Mouse (Mus musculus) spleen, embryonic (tissue): ENCODE data around the gene P2ry12.

Experiments used
- CTCF ChIA-PET: fragments of 350-600 bp; sonication (Branson Sonifier 250); formaldehyde crosslinking; loops from one replicate; lab custom pipeline; 2022; lab: Charles Lee

Gene P2ry12

DNA sequence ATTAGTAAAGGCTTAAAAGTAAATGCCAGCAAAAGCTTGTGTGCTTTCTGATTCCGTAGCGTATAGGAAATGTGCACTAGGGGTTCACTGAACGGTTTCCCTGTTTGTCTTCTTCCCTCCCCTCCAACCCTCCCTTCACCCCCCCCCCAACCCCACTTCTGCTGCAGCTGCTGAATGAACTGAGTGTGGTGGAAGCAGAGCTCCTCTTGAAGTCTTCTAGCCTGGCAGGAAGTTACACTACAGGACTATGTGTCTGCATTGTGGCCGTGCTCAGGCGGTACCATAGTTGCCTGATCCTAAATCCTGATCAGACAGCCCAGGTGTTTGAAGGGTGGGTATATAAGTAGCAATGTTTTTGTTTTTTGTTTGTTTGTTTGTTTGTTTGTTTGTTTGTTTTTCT is 27.8 kb downstream of the P2ry12 start:
- CTCF ChIA-PET = no interaction called here

DNA sequence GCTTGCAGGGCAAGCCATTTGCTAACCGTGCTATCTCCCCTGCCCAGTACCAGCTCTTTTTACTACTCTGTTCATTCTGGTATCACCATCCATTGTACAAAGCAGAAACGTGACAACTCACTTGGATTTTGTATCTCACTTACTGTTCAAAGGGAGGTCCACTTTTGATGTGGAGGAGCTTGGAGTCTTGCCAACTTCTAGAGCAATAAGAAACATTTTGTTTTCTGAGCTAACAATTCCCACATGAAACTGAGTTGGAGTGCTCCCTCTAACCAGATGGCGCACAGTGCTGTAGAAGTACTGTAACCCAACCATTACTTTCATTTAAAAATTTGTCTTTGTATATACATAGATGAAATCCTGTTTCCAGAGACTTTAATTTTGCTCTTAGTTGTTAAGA is 31.8 kb downstream of the P2ry12 start:
- CTCF ChIA-PET = interaction anchor here (0.6 kb wide), 1 partner anchor 20 kb away, joined by 5 read pairs; no protein-coding TSS in a partner anchor

DNA sequence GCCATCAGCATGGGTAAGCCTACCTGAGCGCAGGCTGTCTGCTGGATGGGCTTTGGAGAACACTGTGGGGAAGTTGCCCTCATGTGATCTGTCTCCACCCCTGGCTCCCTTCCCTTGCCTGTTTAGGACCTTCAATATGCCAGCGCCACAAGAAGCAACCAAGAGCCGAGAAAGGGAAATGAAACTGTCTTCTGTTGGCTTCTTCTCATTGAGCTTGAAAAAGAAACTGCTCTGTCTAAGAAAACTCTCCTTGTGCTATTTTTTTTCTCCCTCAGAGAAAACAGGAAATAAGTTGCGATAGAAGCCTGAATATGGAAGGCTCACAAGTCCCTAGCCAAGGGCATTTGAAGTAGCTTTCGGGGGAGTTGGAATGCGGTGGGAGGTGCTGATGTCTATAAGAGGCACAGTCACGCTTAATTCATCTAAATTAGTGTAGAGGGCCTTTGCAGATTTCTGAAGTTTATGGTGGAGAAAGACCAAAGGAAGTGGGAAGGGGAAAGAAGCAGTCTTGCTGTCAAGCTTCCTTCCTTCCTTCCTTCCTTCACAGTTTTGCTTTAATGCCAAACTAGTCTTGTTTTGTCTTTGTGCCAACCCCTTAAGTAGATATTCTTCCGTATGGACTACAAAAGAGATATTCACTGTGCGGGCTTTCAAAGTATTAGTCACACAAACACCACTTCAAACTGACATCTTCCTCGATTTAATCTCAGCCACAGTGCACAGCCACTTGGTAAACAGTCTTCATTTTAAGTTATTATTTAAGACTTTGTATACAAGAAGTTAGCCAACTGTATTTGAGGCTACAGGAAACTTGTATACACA is 33.7 kb downstream of the P2ry12 start:
- CTCF ChIA-PET = interaction anchor here (1.0 kb wide), 1 partner anchor 65 kb away, joined by 3 read pairs; no protein-coding TSS in a partner anchor

DNA sequence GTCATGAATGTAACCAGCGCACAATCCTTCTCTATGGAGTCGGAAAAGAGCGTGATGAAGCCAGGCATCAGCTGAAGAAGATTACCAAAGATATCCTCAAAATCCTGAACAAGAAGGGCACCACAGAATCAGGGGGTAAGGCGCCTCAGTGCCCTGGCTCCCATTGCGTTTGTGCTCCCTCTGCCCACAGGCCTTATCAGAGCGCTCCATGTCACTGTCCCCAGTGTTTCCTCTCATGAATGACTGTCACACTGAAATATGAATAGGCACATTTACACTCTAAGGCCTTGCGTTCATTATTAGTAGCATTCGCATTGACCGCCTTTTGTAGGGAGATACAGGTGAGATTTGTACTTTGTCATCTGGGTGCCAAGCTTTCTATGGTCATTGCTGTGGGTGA is 35.0 kb downstream of the P2ry12 start:
- CTCF ChIA-PET = interaction anchor here (0.7 kb wide), 1 partner anchor 84 kb away, joined by 3 read pairs; no protein-coding TSS in a partner anchor

DNA sequence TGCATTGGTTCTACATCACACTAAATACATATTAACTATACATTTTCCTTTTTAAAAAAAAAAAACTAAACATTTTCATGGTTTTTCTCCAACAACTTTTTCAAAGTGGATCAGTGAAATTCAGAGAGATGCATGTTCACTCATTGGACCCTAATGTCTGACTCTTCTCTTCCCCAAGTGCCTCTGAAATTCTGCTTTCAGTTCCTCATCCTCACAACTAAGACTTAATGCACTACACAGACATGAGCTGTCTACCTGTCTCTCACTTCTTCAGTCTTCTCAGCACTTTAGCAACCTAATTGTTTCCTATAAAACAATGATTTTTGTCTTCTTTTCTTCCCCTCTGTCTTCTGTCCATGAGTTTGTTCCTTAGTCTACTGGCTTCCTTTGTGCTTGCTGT is 37.3 kb downstream of the P2ry12 start:
- CTCF ChIA-PET = no interaction called here

DNA sequence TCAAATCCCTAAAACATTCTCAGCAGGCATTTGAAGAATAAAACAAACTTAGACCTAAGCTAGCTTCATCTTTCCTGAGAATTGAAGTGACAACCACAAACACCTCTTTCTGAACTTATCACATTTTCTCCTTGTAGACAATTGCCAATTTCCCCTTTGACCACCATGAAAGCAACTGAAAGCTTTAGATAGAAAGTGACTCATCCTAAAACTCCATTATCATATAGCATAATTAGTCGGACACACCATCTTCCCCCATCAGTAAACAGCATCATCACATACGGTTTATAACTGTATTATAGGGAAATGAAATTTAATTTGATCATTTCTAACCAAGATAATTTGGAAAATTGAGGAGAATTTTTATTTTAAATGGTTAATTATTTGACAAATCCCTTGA is 40.4 kb downstream of the P2ry12 start:
- CTCF ChIA-PET = no interaction called here

DNA sequence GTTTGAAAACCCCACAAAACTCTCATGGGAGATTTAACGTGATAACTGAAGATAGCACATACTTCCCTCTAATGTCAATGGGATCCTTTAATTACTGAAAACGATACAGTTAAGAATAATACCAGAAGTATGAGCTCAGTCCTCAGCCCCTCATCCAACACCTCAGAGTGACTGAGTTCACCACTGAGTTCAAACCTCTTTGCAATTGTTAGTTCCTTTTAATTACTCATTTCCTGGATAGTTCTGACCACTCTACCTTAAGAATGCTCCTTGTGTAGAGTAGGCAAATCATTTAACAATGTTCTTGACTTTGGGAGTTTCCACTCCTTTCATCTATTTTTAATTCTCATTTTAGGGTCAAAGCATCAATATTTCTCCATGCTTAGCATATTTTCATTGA is 43.3 kb downstream of the P2ry12 start:
- CTCF ChIA-PET = no interaction called here

DNA sequence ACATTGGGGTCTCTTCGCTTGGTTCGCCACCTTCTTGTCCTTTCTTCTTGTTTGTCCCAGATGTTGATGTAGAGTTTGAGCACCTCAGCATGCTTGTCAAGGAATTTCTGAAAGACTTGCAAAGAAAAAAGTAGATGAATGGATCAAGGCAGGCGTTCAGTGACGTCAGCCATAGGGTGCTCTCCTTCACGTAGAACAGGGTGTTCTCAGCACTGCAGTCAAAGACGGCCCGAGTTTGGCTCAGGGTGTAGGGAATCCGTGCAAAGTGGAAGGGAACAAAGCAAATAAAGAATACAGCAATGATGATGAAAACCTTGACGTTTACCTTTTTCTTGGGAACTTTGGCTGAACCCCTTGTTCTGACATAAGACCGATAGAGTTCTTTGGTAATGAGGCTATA is 45.5 kb downstream of the P2ry12 start:
- CTCF ChIA-PET = no interaction called here

DNA sequence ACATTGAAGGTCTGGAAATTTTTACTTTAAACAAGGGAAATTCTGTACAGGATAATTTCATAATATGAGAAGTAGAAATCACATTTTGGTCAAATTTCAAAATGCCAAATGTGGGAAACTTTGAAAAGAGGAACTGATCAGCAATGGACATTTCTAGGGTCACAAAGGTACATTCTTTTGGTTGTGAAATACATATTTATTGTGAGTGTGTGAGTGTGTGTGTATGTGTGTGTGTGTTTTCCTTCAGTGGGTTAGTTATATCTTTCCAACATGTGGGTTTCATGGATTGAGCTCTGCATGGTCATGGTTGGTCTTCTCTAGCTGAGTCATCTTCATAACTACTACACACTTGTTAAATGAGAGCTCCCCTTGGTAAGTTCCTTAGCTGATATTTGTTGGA is 50.3 kb downstream of the P2ry12 start:
- CTCF ChIA-PET = no interaction called here

DNA sequence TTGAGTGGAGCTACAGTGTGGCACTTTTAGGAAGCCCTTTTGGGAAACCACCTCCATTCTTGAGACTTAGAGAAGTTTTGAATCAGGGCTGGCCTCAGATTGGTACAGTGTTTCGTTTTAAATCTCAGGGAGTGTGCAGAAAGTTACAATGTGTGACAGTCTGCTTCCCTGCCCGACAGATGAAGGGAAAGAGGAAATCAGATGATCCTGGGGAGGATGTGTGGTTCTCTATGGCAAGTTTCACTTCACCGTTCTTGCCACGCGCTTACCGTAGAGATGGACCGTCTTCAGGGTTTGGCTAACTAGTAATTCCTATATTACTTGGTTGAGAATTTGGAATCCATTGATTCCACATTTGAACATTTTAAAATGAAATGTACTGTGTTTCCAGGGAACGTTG is 50.9 kb downstream of the P2ry12 start:
- CTCF ChIA-PET = no interaction called here

DNA sequence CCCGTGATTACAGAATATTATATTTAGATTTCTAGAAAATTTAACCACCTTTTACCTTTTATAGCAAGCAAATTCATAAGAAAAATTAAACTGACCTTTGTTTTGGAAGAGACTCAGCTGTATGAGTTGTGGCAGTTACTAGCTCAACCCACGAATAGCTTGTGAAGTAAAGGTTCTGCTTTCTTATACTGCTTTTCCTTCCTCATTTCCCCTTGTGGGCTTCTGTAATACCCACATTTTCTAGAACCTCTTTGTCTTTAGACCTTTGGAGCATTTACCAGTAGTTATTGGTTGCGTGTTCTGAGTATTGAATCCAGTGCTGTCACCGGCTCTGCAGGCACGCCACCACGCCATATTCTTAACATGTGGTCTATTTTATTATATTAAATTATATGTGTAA is 51.9 kb downstream of the P2ry12 start, which contains the start of gene P2ry13:
TSS of gene P2ry13 (minus strand) at position 156 of the 400 bp plus-strand sequence.
- CTCF ChIA-PET = interaction anchor here (1.0 kb wide), 2 partner anchors 94 to 116 kb away, joined by 3 read pairs; no protein-coding TSS in a partner anchor

DNA sequence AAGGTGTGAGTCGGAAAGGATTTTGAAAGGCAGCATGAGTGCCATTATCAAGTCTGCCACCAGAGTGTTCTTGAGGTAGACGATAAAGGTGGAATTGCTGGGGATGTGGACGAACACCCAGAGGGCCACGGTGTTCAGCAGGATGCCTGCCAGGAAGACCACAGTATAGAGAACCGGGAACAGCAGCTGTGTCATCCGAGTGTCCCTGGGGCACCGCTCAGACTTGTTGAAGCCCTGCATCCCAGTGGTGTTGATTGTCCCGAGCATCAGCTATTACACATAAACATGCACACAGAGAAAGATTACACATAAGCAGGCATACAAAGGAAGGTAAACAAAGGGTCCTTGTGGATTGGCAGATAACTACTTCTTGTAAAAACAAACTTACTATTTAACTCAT is 52.6 kb downstream of the P2ry12 start:
- CTCF ChIA-PET = interaction anchor here (1.0 kb wide), 1 partner anchor 94 kb away, joined by 3 read pairs; no protein-coding TSS in a partner anchor

DNA sequence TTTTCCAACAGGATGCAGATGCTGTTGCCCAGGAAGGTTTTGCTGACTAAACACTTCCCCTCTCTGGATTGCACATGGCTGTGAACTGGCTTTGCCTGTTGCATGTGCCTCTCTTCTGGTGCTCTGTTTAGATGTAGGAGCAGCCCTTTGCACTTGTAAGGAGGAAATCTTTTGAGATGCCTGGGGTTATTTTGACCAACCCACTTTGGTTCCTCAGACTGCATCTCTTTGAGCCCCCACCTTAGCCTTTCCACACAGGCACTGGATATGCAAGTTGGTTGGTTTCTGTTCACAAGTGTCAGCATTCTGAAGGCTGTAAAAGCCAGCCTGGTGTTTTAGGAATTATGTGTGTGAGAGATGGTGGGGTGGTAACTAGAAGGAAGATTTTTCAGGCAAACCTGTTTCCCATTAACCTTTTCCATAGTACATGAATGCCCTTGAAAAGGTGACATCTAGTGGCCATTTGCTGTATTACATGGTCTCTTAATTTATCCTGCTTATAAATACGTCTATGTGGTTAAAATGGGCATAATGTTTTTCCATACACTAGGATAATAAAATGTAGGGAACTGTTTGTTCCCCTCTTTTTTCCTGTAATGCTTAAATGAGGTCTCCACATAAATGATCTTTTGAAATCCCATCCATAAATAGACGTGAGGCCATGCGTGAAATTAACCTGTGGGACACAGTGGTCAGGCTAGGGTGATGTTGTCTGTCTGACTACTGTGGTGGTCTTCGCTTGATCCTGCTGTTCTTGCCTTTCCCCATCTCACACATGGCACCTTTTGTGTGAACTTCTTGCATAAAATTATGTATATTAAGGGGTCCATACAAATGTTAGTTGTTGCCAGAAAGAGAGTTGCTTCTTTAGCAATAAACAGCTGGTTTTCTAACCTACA is 53.8 kb downstream of the P2ry12 start:
- CTCF ChIA-PET = no interaction called here

DNA sequence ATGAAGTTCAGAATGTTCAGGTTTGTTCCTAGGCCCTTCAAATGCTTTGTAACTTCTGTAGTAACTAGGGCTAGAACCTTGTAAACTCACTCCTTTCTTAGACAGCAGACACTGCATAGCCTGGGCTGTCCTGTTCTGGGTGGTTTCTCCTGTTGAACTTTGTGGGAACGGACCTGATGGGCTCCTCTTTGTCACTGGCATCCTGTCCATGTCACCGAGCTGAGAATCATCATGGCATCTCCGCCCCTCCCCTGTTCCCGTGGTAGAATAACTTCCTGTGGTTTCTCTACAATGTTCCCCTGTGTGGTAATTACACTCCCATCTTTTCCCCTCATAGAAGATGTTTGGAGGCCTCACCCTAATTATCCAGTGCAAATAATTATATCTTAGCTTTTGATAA is 56.7 kb downstream of the P2ry12 start:
- CTCF ChIA-PET = no interaction called here

DNA sequence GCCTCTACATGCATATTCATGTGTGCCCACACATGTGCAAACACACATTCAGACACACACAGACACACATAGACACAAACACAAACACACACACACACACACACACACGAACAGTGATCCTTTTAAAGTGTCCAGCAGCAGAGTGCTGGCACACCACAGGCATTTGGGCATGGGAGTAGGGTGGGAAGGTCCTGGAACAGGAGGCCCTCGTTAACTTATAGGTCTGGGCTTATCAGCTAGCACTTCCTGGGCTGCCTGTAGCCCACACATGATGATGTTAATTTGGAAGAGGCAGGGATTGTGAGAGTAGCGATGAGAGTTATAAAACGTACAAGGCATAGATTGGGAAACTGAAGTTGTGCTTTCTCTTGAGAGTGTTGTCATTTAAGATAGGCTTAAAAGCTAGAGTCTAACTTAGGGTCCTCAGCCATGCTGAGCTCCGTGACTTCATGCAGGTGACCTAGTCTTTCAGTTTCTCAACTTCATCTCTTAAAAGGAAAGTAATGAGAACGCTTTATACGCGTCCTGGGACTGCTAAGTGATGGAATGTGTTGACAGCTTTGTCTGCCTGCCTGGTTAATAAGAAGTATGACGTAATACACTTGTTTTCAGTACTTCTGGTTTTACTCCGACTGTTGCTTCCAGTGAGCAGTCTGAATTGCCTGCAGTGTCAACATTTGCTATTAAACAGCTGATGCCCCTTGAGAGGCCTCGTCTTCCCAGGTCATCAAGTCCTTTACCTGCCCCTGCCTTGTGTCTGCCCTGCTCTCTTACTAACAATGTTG is 57.8 kb downstream of the P2ry12 start:
- CTCF ChIA-PET = no interaction called here

DNA sequence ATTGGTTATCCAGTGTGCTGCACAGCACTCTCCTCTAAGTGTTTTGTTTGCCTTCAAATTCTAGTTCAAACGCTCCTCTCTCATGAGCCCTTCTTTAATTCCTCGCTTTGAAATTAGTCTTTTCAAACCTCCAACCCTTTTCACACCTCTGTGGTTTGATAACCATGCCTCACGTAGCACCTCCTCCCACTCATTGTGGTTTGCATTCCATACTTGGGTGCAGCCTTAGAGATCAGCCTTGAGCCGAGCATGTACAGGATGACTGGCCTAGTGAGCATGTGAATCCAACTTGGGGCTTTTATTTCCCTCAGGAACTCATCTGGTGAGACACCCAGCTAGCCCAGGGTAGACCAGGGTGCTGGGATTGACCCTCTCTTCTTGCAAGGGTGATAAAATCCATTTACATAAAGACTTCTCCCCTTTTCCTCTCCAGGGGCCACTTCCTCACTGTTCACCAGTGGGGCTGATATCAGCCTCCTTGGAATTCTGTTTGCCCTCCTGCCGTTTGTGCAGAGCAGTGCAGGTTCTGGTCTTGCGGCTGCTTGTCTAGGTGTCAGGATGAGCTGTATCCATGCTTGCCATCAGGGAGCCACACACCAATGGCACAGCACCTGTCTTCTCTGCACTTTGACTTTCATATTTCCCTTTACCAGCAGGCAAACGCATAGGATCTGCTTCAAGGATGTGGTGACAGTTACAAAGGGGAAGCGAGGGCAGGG is 58.7 kb downstream of the P2ry12 start:
- CTCF ChIA-PET = no interaction called here

DNA sequence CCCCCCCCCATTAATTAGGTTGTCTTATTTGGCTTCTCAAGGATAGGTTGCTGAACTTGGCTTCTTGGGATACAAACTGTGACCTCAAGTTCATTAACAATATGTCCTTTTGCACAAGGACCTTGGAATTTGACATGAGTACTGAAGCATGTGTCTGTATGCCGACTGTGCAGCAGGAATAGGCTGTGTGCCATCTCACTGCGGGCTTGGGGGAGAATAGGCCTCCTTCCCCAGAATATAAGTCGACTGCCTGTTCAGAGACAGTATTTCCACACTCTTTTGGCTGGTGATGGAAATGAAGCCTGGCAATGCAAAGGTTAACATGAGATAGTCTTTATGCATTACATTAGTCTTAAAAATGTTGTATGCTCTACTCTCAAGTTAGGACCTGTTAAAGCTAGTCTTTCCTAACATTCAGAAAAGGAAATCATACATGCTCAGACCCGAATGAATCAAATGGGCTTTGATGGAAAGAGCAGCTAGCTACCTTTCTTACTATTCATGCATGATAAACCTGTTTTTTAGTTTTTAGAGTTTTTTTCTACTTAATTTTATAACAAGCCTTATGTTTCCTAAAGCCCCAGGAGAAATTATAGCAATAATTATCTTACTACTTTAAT is 65.2 kb downstream of the P2ry12 start:
- CTCF ChIA-PET = no interaction called here

DNA sequence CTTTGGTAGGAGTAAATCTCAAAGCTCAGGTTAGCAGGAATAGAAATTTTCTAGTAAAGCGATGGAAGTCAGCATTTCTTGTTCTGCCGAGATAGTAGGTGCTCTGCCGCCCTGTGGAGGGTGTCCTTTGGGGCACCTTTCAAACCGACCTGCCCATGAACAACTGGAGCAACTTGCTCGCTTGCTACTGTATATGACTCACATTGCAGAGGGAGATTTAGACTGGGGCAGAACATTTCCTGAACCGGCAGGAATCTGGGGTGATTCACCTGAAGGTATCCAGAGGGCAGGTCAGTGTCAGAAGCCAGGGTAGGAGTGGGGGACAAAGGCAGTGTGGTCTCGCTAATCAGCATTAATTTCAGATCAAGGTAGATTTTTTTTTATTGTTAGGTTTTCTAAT is 67.7 kb downstream of the P2ry12 start, which contains the start of gene Gpr87:
TSS of gene Gpr87 (minus strand) at position 167 of the 400 bp plus-strand sequence.
- CTCF ChIA-PET = no interaction called here

DNA sequence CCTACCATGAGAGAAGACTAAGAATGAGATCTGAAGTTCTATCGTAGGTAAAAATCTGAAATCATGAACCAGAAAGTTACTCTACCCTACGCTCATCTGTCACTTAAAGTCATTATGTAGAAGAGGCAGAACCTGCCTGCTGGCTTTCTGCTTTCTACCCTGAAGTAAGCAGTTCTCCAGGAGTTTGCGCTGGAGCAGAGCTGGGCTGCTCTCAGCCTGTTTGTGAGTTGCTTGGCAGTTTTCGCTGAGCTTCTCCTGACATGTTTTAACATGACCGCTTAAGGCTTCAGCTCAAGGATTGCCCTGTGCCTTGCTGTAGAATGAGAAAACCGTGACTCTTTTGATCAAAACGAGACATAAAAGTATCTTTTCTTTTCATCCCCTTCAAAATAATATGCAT is 68.6 kb downstream of the P2ry12 start:
- CTCF ChIA-PET = no interaction called here

DNA sequence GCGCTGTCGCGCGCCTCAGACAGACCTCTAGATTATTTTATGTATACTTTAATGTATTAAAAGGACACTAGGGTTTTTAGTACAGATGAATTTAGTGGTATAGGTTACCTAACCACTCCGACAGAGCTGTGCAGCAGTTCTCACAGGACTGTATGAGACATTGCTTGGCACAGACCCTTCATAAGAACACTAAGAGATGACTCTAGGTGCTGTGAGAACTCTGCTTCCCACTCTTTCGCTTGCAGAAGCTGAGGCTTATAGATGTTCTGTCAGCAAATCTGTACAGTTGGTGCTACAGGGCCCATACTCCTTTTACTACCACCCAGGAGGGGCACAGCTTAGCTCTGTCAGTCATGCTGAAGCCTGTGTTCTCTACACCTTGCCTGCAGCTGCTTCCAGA is 71.0 kb downstream of the P2ry12 start:
- CTCF ChIA-PET = no interaction called here
